11 mouse cellular contexts compared by ENCODE assay signal in the genomic region with DNA sequence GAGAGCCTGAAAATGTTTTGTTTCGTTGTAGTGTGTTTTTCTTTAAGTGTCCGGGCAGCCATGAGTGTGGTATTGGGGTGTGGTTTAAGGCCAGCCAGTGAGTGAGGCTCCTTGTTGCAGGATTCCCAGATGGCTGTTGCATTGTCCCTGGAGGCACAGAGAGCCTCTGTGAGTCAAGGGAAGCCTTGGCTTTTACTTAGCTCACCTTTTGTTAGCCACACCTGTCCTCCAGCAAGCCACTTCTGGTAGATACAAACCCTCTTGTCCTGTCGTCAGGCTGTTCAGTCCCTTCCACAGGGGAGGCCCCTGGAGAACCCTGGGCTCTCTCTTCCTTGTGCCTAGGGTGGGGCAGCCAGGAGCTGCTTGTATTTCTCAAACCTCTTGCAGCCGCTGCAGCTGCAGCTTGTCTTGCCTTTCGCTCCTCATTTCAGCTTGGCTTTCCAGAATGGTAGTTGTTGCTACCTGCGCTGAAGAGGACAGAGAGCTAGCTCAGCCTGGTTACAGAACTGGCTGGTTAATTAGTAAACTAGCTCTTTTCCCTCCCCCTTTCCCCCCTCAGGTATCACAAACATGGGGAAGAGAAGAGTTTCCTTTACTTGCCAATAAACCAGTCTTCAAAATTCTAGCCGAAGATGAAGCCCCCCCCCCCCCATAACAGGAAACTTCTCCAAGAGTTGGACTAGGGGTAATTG.
DNase-seq lines count a peak whose midpoint lies in the region; ATAC-seq and TF ChIP-seq lines count a peak whose summit lies in the region.
"Had no signal": no experiment of that assay in that cellular context is flagged by ENCODE, and none has a peak within 500 bp of the region (broad histone marks: within the 10 kb centered on the region; RNA-seq: fewer than 3 reads in every experiment).

No protein-coding gene starts in this region.

- H3K9me3 ChIP-seq in intestine, embryonic 14.5 days (ENCODE audit: control insufficient read depth, low read length): no peaks in the 10 kb centered on the region
- H3K9me3 ChIP-seq in limb, embryonic 10.5 days (replicated peaks): no peaks in the 10 kb centered on the region
- no peaks in the 10 kb centered on the region for H3K9me3 ChIP-seq in stomach, embryonic 14.5 days (ENCODE audit: control insufficient read depth, low read depth, low read length)

- H3K27ac ChIP-seq in gastrocnemius, adult 2 months: peak overlapping the region; percentile 40; the same call in 1 of the 2 replicates
- peak overlapping the region; percentile 81 for H3K27ac ChIP-seq in intestine, embryonic 14.5 days (ENCODE audit: low read depth)
- 0 out of 2 replicates have a peak overlapping the region, but pooled peaks have one; percentile 19 for H3K27ac ChIP-seq in limb, embryonic 10.5 days
- H3K27ac ChIP-seq in stomach, embryonic 14.5 days (ENCODE audit: low read length): peak overlapping the region; percentile 76

- no peak for DNase-seq in gastrocnemius, adult 2 months
- no peak for DNase-seq in gastrocnemius, adult 18-20 months (ENCODE audit: low spot score)
- no peak for DNase-seq in intestine, embryonic 14.5 days (ENCODE audit: low spot score)
- no peak for DNase-seq in limb, embryonic 10.5 days (ENCODE audit: low spot score)
- no peak for DNase-seq in thymus, postnatal 4 days
- no peak for DNase-seq in urinary bladder, adult 18-20 months (ENCODE audit: low spot score in 2 of 2)
- DNase-seq: left cerebral cortex, postnatal 4 days; right cerebral cortex, postnatal 25 days had no signal

- H3K9ac ChIP-seq in intestine, embryonic 14.5 days (ENCODE audit: low read length): no peak overlapping the region
- H3K9ac ChIP-seq in stomach, embryonic 14.5 days (replicated peaks; ENCODE audit: low read depth, low read length): no peak overlapping the region

- no peaks in the 10 kb centered on the region for H3K36me3 ChIP-seq in intestine, embryonic 14.5 days (ENCODE audit: control insufficient read depth, insufficient read depth, low read length)
- no peaks in the 10 kb centered on the region for H3K36me3 ChIP-seq in limb, embryonic 10.5 days
- no peaks in the 10 kb centered on the region for H3K36me3 ChIP-seq in stomach, embryonic 14.5 days (ENCODE audit: control insufficient read depth, insufficient read depth, low read length)

- peaks cover 6% of the 10 kb centered on the region; the same call in 1 of the 2 replicates for H3K4me1 ChIP-seq in intestine, embryonic 14.5 days (replicated peaks; ENCODE audit: control insufficient read depth, insufficient read depth, low read length)
- H3K4me1 ChIP-seq in limb, embryonic 10.5 days: peaks cover 8% of the 10 kb centered on the region; the same call in 1 of the 2 replicates
- 0 out of 2 replicates have a peak, but pooled peaks cover 5% of the 10 kb centered on the region for H3K4me1 ChIP-seq in stomach, embryonic 14.5 days (ENCODE audit: control insufficient read depth, insufficient read depth, low read length)

- peak overlapping the region; percentile 39 for H3K4me2 ChIP-seq in intestine, embryonic 14.5 days (ENCODE audit: low read length)
- peak overlapping the region; percentile 23 for H3K4me2 ChIP-seq in stomach, embryonic 14.5 days (replicated peaks; ENCODE audit: low read depth, low read length)

- H3K27me3 ChIP-seq in intestine, embryonic 14.5 days (replicated peaks; ENCODE audit: control insufficient read depth, insufficient read depth, low read length): no peaks in the 10 kb centered on the region
- H3K27me3 ChIP-seq in limb, embryonic 10.5 days (ENCODE audit: low read depth, poor library complexity, severe bottlenecking): no peaks in the 10 kb centered on the region
- no peaks in the 10 kb centered on the region for H3K27me3 ChIP-seq in stomach, embryonic 14.5 days (ENCODE audit: control insufficient read depth, insufficient read depth, low read length)

- peak overlapping the region; percentile 21; the same call in 1 of the 2 replicates for H3K4me3 ChIP-seq in gastrocnemius, adult 2 months
- 0 out of 2 replicates have a peak overlapping the region, but pooled peaks have one; percentile 4 for H3K4me3 ChIP-seq in intestine, embryonic 14.5 days (ENCODE audit: low read depth, low read length)
- H3K4me3 ChIP-seq in limb, embryonic 10.5 days: no peak overlapping the region
- 0 out of 2 replicates have a peak overlapping the region, but pooled peaks have one; percentile 3 for H3K4me3 ChIP-seq in stomach, embryonic 14.5 days (ENCODE audit: low read depth, low read length)

- 57% methylated on average over 7 of the region's 7 CpGs for WGBS in intestine, embryonic 14.5 days
- 77% methylated on average over 7 of the region's 7 CpGs for WGBS in limb, embryonic 10.5 days
- WGBS in stomach, embryonic 14.5 days: 58% methylated on average over 7 of the region's 7 CpGs

- no peak for TF ChIP-seq CTCF in gastrocnemius, adult 2 months (IDR thresholded peaks at IDR 0.05)

- intact Hi-C loops in gastrocnemius, adult 2 months (cut with DNase I): no loop called here

- ATAC-seq in intestine, embryonic 14.5 days (replicated peaks; ENCODE audit: low FRiP score, low TSS enrichment, low read depth): peak; percentile 61
- ATAC-seq in stomach, embryonic 14.5 days (ENCODE audit: insufficient number of reproducible peaks, insufficient read depth, low FRiP score, low read depth): peak; percentile 68; the same call in 1 of the 2 replicates
- ATAC-seq in megakaryocyte, adult 5-6 weeks (ENCODE audit: poor library complexity, severe bottlenecking): no peak
- ATAC-seq: activated CD4-positive, CD25-positive, alpha-beta regulatory T cell, adult 4 months had no signal

Comparison
In these comparisons a context has a peak if more than half of its experiments do, and no peak if none do; other contexts are left out.
1. H3K27ac ChIP-seq: peak in every context shown above with its lines; median percentile 81 in intestine, embryonic 14.5 days; 76 in stomach, embryonic 14.5 days; 40 in gastrocnemius, adult 2 months; 19 in limb, embryonic 10.5 days.